Mouse (Mus musculus): ENCODE measurements around the gene Zfp652.
A peak's percentile ranks its signal among the peaks of the same experiment; 100 is the strongest.
"Not testable (repeated sequence)": the region's sequence is repeated elsewhere in the genome, so short reads cannot be mapped to it uniquely, and the experiment has no call there.

Zfp652 gene

DNA sequence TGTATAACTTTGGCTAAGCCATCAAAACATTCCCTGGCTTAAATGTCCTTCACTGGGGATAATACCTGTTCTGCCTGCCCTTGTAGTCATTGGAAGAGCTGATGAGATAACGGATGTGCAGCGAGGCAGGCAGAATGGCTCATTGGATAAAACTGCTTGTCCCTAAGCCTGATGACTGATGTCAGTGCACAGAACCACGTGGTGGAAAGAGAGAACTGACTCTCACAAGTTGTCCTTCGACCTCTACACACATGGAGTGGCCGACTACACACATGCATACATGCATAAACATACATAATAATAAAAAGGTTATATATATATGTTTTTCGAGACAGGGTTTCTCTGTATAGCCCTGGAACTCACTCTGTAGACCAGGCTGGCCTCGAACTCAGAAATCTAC, 2.0 kb upstream of the Zfp652 start:
- DNase-seq (ENCODE audit: low read depth, low spot score): no peak

DNA sequence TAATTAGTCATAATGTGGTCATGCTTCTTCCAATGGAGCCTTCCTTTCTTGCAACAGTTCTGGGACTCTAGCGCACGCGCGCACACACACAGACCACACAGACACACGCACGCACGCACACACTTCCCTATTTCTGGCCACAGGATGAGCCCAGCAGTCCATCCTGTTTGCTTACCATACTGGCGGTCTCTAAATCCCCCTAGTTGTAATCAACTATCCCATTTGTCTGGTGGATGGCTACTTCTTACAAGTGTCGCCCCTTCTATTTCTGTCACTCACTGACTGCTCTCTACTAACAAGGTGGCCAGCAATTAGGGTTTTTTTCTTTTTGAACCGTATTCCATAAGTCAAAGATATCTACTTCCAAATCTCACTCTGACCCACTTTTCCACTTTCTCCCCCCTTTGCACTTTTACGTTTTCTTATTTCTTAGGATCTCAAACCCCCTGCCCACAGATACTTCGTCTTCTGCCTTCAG, 349 bp upstream of the Zfp652 start:
- no peak for DNase-seq (ENCODE audit: low read depth, low spot score)

DNA sequence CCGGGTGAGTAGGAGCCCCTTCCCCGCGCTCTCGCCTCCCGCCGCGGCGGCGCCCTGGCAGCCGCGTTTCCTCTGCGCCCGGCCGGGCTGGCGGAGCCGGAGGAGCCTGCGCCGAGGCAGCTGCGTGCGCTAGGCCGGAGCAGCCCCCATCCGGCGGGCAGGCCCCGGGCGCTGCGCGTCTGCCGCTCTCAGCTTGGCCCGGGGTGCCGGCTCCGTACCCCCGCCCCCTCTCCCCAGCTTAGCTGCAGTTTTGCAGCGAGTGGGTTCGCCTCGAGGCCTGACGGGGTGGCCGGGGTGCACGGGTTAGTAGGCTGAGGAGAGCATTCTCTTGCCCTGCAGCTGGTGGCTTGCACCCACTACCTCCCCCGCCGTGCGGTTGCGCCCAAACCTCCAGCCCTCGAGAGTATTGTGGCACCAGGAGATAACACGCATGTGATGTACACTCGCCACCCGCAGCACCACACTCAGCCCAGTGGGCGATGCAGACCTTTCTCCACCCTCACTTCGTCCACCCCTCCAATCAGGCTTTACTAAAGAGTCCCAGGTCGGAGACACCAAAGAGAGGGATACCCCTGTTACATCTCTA, 845 bp downstream of the Zfp652 start:
- DNase-seq (ENCODE audit: low read depth, low spot score): no peak

DNA sequence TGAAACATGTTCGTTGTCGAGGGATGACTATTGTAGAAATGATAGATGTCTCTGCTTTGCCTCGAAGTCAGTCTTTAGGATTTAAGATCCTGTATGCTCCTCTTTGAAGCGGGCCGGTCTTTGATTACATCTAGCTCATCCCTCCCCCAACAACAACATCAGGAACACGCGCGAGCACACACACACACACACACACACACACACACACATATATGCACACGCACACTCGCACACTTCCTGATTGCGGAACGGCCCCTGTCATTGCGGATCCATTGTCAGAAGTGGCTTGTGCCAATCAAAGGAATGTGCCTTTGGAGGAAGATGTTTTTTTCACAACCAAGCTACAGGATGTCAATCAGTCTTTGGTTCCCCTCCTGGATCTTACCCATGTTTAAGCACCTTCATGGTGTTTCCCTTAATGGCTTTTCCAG, 1.4 kb downstream of the Zfp652 start:
- DNase-seq (ENCODE audit: low read depth, low spot score): no peak

DNA sequence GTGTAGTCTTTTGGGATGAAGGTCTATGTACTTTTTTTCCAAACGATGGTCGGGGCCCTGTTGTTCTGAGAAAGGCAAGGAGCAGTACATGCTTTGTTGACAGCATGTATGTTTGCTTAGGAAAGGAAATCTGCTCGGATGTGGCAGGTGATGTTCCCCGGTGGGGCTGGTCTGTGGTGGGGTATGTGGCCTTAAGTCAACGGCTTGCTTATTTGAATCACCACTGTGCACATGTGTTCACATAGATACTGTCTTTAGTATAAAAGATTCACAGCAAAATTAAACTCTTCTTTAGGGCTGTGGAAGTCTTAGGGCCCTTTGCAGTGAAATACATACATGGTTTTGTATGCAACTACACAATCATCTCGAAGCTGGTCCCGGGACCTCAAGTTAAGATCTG, 1.9 kb downstream of the Zfp652 start:
- no peak for DNase-seq (ENCODE audit: low read depth, low spot score)

DNA sequence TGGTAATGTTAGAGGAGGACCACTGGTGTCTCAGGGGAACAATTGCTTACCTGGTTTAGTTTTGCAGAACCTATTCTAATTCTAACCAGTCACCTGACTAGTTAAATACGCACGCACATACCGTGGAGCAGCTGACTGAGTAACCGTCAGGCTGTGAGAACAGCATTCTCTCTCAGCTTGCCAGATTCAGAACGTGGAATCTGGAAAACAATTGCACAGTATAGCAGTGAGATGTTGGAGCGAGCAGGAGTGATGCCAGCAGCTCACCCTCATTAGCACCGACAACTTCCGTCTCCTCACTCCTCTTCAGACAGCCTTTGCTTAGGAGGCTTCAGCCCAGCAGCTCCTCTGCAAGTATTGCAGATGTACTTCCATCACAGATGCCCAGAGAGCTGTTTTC, 3.7 kb downstream of the Zfp652 start:
- no peak for DNase-seq (ENCODE audit: low read depth, low spot score)

DNA sequence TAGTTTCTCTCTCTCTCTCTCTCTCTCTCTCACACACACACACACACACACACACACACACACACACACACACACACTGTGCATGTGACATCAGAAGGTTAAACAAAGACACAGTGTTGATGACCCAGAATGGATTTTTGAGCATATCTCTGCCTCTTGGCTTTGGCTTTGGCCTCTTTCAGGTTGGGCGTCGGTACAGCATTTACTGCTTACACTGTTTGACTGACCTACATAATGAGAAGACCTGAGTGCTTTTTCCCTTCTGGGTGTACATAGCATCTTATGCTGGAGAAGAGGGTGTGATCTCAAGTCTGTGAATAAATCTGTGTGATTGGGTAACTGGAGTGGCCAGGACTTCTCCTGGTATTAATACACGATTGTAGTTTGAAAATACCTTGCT, 6.9 kb downstream of the Zfp652 start:
- no peak for DNase-seq (ENCODE audit: low read depth, low spot score)

DNA sequence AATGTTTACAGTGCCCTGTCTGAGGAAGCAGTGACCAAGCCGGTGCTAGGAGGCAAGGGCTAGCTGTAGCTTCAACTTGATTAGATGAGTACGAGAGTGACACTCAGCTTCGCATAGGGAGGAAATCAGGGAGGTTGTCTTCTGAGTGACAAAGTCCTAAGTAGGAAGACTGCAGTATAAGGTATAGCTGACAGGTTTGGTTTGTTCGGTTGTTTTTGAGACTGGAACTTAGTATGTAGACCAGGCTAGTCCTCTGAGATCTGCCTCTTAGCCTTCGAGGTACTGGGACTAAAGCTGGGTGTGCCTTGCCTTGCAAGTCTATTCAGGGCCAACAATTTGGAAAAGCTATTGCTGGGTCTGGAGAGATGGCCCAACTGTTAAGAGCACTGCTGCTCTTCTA, 10.8 kb downstream of the Zfp652 start, which contains the start of gene B130006D01Rik:
TSS of gene B130006D01Rik (plus strand) at position 301 of the 400 bp plus-strand sequence.
- no peak for DNase-seq (ENCODE audit: low read depth, low spot score)

DNA sequence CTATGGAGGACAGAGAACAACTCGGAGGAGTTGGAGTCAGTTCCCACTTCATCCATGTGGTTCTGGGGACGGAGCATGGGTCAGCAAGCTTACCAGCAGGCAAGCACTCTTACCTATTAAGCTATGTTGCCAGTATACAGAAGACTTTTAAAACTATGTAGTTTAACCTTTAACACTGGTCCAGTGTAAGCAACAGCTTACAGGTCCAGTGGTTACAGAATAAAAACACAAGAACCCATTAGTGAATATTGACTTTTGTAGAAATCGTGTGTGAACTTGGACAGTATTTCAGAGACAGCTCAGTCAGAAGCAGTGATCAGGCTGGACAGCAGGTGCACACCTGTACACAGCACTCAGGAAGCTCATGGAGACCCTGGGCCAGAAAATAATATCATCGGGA, 12.0 kb downstream of the Zfp652 start:
- DNase-seq (ENCODE audit: low read depth, low spot score): no peak

DNA sequence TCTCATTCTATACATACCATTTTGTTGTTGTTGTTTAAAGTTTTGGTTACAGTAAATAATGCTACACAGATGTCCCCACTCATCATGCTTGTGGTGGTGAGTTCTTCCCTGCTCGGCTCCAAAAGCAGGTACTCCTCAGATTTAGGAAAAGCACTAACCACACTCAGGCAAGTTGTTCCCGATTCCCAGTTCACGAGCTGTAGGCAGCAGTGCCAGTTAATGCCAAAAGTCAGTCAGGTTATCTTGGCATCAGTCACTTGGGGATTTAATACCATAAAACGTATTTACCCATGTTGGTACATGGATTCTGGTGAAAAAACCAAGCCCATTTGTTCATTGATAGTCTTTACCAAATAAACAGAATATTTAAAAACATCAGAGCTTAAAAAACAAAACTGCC, 13.7 kb downstream of the Zfp652 start:
- DNase-seq (ENCODE audit: low read depth, low spot score): no peak

DNA sequence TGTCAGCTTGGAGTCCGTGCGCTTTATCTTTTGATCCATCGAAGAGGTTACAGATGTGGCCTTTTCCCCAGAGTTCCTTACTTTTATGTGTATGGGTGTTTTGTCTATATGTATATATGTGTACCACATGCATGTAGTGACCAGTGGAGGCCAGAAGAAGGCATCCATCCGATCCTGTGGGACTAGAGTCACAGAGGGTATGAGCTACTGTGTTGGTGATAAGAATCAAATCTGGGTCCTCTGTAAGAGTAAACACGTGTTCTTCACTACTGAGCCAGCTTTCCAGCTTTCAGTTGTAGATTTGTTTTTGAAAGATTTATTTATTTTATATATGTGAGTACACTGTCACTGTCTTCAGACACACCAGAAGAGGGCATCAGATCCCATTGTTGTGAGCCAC, 15.5 kb downstream of the Zfp652 start:
- DNase-seq (ENCODE audit: low read depth, low spot score): no peak

DNA sequence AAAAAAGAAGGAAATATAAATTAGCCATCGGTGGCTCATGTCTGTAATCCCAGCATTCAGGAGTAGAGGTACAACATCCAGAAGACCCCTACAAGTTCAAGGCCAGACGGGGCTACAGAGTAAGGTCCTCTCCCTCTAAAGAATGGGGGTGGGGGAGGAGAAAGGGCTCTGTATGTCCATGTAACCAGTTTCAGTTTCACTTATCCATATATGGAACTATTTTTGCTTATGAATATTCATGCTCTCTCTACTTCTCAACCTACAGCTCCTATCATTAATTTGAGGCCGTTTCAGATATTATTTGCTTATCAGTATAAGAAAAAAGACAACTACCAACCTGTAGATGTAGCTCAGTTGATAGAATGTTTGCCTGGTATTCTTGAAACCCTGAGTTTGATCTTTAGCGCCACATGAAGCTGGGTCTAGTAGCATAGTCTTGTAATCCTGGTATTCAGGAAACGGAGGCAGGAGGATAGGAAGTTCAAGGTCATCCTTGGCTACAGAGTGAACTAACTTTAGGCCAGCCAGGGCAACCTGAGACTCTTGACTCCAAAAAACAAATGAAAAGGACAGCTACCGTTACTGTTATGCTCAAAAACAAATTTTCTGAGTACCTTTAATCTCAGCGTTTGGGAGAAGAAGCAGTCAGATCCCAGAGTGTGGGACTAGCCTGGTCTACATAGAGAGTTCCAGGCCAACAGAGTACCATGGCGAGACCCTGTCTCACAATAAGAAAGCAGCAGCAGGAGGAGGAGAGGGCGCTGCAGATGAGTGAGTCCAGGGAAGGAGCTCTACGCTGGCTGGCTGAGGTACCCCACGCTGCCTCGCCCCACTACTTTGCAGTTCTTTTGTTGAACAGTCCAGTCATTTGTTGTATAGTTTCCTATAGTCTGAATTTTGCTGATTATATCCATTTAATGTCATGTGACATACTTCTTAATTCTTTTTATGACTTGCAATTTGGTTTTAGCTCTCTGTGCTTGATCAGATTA, 16.7 kb downstream of the Zfp652 start:
- DNase-seq (ENCODE audit: low read depth, low spot score): no peak

DNA sequence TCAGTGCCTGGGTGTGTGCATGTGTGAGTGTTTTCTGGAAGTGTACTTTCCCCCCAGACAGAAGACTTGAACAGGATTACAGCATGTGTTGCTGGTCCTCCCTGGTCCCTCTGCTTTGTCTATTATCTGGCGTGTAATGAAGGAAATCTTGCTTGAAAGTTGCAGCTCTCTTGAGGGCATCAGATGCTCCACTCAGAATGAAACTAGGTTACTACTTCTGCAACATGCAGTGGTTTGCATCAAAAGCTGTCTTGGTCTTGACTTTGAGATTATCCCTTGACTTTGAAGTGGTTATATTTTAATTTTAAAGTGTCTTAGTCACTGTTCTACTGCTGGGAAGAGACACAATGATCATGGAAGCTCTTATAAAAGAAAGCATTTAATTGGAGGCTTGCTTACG, 22.0 kb downstream of the Zfp652 start:
- DNase-seq (ENCODE audit: low read depth, low spot score): no peak

DNA sequence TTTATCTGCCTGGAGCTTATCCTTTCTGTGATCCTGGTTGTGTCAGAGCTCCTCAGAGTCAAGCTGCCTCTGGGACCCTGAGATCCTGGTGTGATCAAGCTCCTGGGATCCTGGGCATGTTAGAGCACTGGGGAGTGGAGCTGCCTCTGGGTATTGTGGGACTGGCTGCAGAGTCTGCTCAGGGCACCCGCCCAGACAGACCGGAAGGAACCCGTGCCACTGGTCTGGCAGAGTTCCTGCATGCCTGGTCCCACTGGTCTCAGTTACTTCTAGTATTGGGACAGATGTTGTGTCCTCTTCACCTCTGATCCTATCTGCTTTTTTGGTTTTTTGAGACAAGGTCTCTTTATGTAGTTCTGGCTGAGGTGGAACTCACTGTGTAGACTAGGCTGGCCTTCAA, 25.3 kb downstream of the Zfp652 start:
- no peak for DNase-seq (ENCODE audit: low read depth, low spot score)

DNA sequence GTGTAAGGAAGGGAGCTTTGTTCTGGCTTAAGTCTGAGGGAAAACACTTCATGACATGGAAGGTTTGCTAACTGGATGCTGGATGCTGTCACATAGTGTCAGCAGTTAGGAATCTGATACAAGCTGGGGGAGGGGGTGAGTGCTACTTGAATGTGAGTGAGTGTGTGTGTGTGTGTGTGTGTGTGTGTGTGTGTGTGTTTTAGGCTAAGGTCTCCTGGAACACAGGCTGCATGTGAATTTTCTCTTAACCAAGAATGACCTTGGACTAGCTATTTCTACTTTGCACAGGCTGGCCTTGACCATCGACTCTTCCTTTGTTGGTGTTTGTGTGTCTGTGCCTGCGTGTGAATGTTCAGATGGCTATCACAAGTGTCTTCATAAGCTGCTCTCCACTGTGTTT, 32.0 kb downstream of the Zfp652 start:
- DNase-seq (ENCODE audit: low read depth, low spot score): peak; percentile 18

DNA sequence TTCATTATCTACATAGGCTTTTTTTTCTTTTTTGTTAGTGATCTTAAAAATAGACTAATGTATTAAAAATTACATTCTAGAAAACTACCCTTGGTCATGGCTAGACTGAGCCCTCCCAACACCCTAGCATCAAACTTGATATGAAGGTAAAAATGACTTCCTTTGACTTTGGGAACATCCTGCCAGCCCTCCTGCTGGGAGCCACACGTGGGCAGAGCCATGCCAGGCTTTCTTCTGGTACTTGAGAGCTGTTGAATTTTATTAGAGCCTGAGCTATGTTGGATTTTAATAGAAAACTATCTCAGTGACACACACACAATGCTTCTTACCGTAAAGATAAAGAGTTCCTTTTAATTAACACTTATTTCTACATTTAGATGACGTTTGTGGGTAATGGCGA, 34.3 kb downstream of the Zfp652 start:
- DNase-seq (ENCODE audit: low read depth, low spot score): no peak

DNA sequence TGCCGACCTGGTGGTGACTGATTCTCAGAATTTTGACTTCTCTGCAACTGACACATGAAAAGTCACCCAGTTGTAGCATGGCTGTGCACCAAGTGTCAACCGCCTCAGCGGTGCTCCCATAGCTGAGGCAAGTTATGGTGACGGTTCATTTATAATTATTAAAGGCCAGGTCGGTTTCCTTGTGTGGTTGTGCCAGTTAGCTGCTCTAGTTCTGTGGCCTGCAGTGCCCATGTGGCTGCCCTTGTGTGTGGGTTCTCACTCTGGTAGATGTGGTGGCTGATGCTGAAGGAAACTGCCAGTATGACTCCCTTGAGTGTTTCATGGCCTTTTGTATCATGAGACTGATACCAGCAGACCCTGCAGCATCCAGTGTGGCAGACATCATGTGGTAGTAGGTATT, 35.9 kb downstream of the Zfp652 start:
- no peak for DNase-seq (ENCODE audit: low read depth, low spot score)

DNA sequence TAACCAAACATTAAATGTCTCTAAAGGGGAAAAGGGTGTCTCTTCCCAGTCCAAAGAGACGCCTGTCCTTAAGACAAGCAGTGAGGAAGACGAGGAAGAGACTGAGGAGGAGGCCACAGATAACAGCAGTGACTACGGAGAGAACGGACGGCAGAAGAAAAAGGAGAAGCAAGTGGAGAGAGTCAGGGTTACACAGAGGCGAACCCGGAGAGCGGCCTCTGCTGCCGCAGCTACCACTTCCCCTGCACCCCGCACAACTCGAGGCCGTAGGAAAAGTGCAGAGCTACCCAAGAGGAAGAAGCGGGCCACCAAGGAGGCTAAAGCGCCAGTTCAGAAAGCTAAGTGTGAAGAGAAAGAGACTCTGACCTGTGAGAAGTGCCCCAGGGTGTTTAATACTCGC, 37.1 kb downstream of the Zfp652 start:
- DNase-seq (ENCODE audit: low read depth, low spot score): no peak

DNA sequence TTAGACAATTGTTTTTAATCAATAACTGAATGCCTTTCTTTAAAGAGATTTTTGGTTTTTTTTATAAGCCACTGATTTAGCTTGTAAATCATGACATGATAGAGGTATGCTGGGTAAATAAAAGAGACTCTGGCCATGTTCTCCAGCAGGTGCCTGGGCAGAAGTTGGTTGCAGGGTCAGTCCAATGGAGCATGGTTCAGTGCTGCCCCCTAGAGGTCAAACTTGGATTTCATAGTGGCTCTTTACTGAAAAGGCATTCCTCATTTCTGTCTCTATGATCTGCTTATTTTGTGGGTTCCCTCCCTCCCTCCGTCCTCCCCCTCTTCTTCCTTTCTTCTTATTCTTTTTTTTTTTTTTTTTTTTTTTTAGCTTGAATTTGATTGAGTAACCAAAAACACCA, 38.5 kb downstream of the Zfp652 start:
- DNase-seq (ENCODE audit: low read depth, low spot score): peak; percentile 65

DNA sequence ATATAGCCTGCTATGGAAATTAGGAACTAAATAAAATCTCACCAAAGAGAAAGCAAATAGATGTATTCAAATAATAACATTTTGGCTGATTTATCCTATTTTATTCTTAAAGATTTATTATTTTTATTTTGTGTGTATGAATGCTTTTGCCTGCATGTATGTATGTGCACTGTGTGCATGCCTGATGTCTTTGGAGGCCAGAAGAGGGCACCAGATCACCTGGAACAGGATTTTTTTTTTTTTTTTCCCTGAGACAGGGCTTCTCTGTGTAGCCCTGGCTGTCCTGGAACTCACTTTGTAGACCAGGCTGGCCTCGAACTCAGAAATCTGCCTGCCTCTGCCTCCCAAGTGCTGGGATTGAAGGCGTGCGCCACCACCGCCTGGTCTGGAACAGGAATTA, 42.7 kb downstream of the Zfp652 start:
- DNase-seq (ENCODE audit: low read depth, low spot score): not testable (repeated sequence)

DNA sequence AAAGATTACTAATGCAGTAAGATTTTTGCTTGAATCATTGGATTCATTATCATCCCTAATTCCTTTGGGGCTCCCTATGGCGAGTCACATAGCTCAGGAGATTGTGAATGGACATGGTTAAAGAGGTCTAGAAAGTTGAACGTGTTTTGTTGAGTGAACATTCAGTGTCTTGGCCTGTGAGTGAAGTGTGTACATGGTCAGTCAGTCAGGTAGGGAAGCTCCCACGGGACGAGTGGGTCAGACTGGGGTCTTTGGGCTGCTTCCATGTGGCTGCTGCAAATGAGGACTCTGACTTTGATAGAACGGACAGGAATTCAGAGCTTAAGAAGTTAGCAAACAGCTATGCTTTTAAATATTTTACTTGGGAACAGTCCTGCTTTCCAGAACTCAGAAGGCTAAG, 48.0 kb downstream of the Zfp652 start:
- DNase-seq (ENCODE audit: low read depth, low spot score): no peak

DNA sequence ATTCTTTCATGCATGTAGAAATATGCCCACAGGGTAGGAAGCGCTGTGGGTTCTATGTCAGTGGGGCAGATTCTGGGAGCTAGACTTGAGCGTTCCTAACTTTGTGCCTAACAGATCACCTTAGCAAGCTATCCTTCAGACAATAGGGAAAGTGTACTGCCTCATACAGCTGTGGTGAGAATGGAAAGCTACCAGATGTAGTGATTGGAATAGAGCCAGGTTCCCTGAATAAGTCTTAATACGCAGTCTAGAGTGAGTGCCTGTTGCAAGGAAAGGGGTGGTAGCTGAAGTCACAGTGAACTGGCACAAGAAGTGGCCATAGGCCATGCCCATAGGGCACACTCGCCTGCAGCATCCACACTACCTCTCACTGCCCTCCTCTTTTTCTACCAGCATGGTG, 50.5 kb downstream of the Zfp652 start:
- DNase-seq (ENCODE audit: low read depth, low spot score): no peak

DNA sequence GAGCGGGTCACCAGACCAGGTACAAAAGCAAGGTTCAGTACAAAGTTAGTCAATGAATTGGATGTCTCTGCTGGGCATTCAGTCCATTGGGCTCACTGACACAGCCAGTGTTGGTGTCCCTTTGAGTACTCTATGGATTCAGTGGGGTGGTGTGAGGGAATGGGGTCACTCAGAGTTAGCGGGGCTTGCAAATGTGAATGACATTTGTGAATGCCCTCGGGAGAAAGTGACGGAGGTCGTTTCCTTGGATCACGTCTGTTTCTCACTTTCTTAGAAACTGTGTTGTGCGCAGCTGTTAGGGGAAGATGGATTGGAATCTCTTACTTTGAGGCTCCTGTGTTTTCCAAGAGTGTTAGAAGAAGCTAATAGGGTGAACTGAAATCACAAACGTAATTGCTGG, 52.3 kb downstream of the Zfp652 start:
- no peak for DNase-seq (ENCODE audit: low read depth, low spot score)

All from skeletal muscle tissue, adult 2 months (tissue).